Mouse (Mus musculus) stomach, adult 2 months (tissue): ENCODE results near the gene Napb. TPM values are rescaled to one million over a fixed set of nuclear protein-coding genes. Genes with fewer than 3 reads are reported as not detected.

Experiments used
- polyA plus RNA-seq: library from polyadenylated mRNA; depleted of rRNA; stranded (reverse); fragments of >200 nt; gene quantifications from 2 replicates; pipeline ENCODE4 v1.2.3, GENCODE M21; 2012; rRNA removed

Napb gene
- 0.04 and 0.17 TPM in 2 replicates for polyA plus RNA-seq

GRCm38 (mm10) chr2:148732327-148733000 is at the start of gene Napb:
Gene Napb, minus strand, starts transcription at chr2:148732467.

GRCm38 (mm10) chr2:148781709-148782108 is 49.4 kb upstream of the Napb start, which contains the start of gene 8030411F24Rik:
Gene 8030411F24Rik, plus strand, starts transcription at chr2:148782009.

GRCm38 (mm10) chr2:148771397-148771796 is 39.1 kb upstream of the Napb start, which contains the start of gene Cst11:
Gene Cst11, minus strand, starts transcription at chr2:148771497.

GRCm38 (mm10) chr2:148750058-148750457 is 17.8 kb upstream of the Napb start, which contains the start of gene Cstl1:
Gene Cstl1, plus strand, starts transcription at chr2:148750358.

GRCm38 (mm10) chr2:148680775-148681291 is 51.4 kb downstream of the Napb start, which contains the start of gene Gzf1:
Gene Gzf1, plus strand, starts transcription at chr2:148681023.

GRCm38 (mm10) chr2:148672199-148673096 is 59.8 kb downstream of the Napb start, which contains the start of gene Nxt1:
Gene Nxt1, plus strand, starts transcription at chr2:148672601.

Other genes with a start within 250 kb of the Napb start
- gene Nxt1, start 59.9 kb downstream of the Napb start, polyA plus RNA-seq = 6.4 and 7.7 TPM in 2 replicates
- gene Gzf1, start 51.4 kb downstream of the Napb start, polyA plus RNA-seq = 1.5 and 1.9 TPM in 2 replicates
- not detected in 2 replicates for gene Cstl1, start 17.9 kb upstream of the Napb start, polyA plus RNA-seq
- gene Cst11, start 39.0 kb upstream of the Napb start, polyA plus RNA-seq = 0.18 TPM in 1 of 2 replicates, not detected in the other
- gene 8030411F24Rik, start 49.5 kb upstream of the Napb start, polyA plus RNA-seq = not detected in 2 replicates
- not detected in 2 replicates for gene Cst12, start 56.9 kb upstream of the Napb start, polyA plus RNA-seq
- 0.14 and 0.20 TPM in 2 replicates for gene Cst8, start 66.3 kb upstream of the Napb start, polyA plus RNA-seq
- not detected in 2 replicates for gene Cst13, start 87.6 kb upstream of the Napb start, polyA plus RNA-seq
- not detected in 2 replicates for gene Cst9, start 102.7 kb upstream of the Napb start, polyA plus RNA-seq
- 1.3 TPM in 1 of 2 replicates, not detected in the other for gene 9230104L09Rik, start 132.6 kb upstream of the Napb start, polyA plus RNA-seq
- gene Cst3, start 143.2 kb upstream of the Napb start, polyA plus RNA-seq = 635 and 710 TPM in 2 replicates